Mouse (Mus musculus): ENCODE measurements at regions not wholly inside any gene's neighbourhood (a gene's known extent, or its start where the extent isn't known, plus 50 kb on each side); places are given as distances from the start of the nearest gene placed in this dataset. TPM values are rescaled to one million over a fixed set of nuclear protein-coding genes. Genes with fewer than 3 reads are reported as not detected.

DNA sequence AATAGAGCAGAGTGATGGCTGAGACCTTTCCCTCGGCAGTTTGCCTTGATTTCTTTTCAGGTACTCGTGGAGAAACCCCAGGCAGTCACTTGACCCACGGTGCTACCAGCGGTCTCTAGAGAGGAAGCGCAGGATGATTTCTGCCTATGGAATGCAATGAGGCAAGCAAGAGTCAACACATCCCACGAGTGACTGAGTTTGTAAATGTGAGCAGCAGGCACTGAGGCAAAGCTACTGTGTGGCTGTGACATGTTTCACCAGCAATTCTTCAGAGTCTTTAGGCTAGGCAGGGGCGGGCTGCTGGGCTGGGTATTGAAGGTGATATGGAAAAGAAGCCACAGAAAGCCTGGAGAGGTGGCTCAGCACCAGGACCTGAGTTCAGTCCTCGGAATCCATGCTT, 187.4 kb upstream of the BB014433 start:
- no peaks in the 10 kb centered on the region for H3K9me3 ChIP-seq
- H3K36me3 ChIP-seq, result no peaks in the 10 kb centered on the region
- no peak overlapping the region for H3K27ac ChIP-seq
- no peak for ATAC-seq (ENCODE audit: insufficient number of reproducible peaks, insufficient read depth, low FRiP score, low TSS enrichment)
- H3K4me1 ChIP-seq, result no peaks in the 10 kb centered on the region
- no peak overlapping the region for H3K4me2 ChIP-seq (replicated peaks)
- H3K9ac ChIP-seq, result no peak overlapping the region
- WGBS, result 58% methylated on average over 8 of the region's 8 CpGs
- no peak overlapping the region for H3K4me3 ChIP-seq
- no peaks in the 10 kb centered on the region for H3K27me3 ChIP-seq

DNA sequence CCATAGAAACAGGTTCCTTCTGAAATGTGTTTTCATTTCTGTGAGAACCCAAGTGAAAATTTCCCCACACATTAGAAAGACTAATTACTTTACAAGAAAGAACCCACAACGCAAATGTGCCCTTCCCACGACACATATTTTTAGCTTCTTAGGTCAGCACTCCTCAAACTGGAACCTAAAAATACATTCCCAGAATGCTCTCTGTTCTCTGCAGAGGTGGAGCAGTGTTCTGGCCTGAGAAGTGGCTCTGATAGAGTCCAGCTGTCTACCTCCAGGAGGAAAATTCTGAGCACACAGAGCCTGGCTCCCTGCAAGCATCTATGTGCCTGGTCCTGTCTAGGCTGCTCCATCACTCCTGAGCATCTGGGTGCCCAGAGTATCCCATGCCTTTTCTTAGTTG, 184.3 kb upstream of the BB014433 start:
- Histone ChIP-seq H3K4me1 (no peaks in the 10 kb centered on the region), H3K27me3 (no peaks in the 10 kb centered on the region), H3K27ac (no peak overlapping the region), H3K4me2 (replicated peaks) (no peak overlapping the region), H3K9me3 (no peaks in the 10 kb centered on the region), H3K36me3 (no peaks in the 10 kb centered on the region), H3K9ac (no peak overlapping the region), H3K4me3 (no peak overlapping the region)
- WGBS, result 85% methylated on average over 2 of the region's 2 CpGs
- ATAC-seq (ENCODE audit: insufficient number of reproducible peaks, insufficient read depth, low FRiP score, low TSS enrichment), result no peak

GRCm38 (mm10) chr8:15221211-15221912, 175.5 kb upstream of the BB014433 start:
- no peak overlapping the region for H3K27ac ChIP-seq
- H3K4me3 ChIP-seq, result no peak overlapping the region
- ATAC-seq (ENCODE audit: insufficient number of reproducible peaks, insufficient read depth, low FRiP score, low TSS enrichment), result no peak
- H3K4me2 ChIP-seq (replicated peaks), result no peak overlapping the region
- H3K9ac ChIP-seq, result no peak overlapping the region
- no peaks in the 10 kb centered on the region for H3K36me3 ChIP-seq
- H3K27me3 ChIP-seq, result no peaks in the 10 kb centered on the region
- H3K4me1 ChIP-seq, result no peaks in the 10 kb centered on the region
- no peaks in the 10 kb centered on the region for H3K9me3 ChIP-seq
- WGBS, result 39% methylated on average over 13 of the region's 13 CpGs

GRCm38 (mm10) chr8:15209856-15210521, 164.1 kb upstream of the BB014433 start:
- Histone ChIP-seq H3K27me3 (no peaks in the 10 kb centered on the region), H3K4me1 (no peaks in the 10 kb centered on the region), H3K9ac (no peak overlapping the region), H3K27ac (no peak overlapping the region), H3K4me3 (no peak overlapping the region), H3K4me2 (replicated peaks) (no peak overlapping the region), H3K9me3 (no peaks in the 10 kb centered on the region), H3K36me3 (no peaks in the 10 kb centered on the region)
- WGBS, result 82% methylated on average over 6 of the region's 6 CpGs
- ATAC-seq (ENCODE audit: insufficient number of reproducible peaks, insufficient read depth, low FRiP score, low TSS enrichment), result no peak

DNA sequence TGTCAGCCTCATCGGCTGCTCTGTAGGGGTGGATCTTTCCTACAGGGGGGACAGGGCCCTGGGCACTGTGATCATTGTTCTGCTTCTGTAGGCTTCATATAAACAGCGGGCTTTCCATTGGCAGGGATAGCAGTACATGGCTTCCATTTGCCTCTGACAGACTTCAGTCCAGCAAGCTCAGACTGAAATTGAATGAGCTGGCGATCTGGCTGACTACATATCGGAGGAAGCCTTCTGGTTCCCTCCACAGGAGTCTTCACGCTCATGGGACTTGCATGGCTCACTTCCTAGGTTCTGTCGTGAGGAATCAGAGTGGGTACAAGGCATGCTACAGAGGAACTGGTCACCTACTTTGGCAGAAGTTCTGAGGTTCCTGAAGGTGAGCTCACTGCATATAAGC, 155.7 kb upstream of the BB014433 start:
- Histone ChIP-seq H3K4me1 (no peaks in the 10 kb centered on the region), H3K9me3 (no peaks in the 10 kb centered on the region), H3K4me2 (replicated peaks) (no peak overlapping the region), H3K27ac (no peak overlapping the region), H3K9ac (no peak overlapping the region), H3K27me3 (no peaks in the 10 kb centered on the region), H3K36me3 (no peaks in the 10 kb centered on the region), H3K4me3 (no peak overlapping the region)
- ATAC-seq (ENCODE audit: insufficient number of reproducible peaks, insufficient read depth, low FRiP score, low TSS enrichment), result no peak
- WGBS, result 85% methylated on average over 6 of the region's 6 CpGs

- Histone ChIP-seq H3K4me1 (no peaks in the 10 kb centered on the region), H3K36me3 (no peaks in the 10 kb centered on the region), H3K4me2 (replicated peaks) (no peak overlapping the region), H3K27me3 (no peaks in the 10 kb centered on the region), H3K9ac (no peak overlapping the region), H3K27ac (no peak overlapping the region), H3K9me3 (no peaks in the 10 kb centered on the region), H3K4me3 (no peak overlapping the region)
- WGBS, result 66% methylated on average over 3 of the region's 3 CpGs
- ATAC-seq (ENCODE audit: insufficient number of reproducible peaks, insufficient read depth, low FRiP score, low TSS enrichment), result no peak
Observed at GRCm38 (mm10) chr8:15190708-15191107, 144.8 kb upstream of the BB014433 start.

DNA sequence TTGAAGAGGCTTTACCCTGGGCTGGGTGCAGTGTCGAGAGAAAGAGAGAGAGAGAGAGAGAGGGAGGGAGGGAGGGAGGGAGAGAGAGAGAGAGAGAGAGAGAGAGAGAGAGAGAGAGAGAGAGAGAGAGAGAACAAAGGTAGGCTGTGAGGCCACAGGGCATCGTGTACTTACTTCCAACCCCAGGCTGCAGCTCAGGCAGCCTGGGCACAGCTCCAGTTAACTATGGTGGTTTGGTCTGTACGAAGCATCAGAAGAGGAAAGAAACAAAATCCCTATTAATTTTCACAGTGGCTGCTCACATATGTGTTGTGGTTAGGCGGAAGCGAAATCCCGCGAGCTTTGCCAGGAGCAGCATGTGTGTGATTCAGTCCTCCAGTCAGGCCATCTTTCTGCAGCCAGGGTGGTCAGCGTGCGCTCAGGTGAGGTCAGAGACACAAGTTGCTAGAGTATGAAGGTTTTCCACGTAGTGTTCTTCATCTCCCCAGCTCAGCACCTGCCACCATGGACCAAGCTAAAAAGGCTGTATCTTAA, 143.3 kb upstream of the BB014433 start:
- Histone ChIP-seq H3K9me3 (no peaks in the 10 kb centered on the region), H3K36me3 (no peaks in the 10 kb centered on the region), H3K4me1 (no peaks in the 10 kb centered on the region), H3K27ac (no peak overlapping the region), H3K9ac (no peak overlapping the region), H3K4me2 (replicated peaks) (0 out of 2 replicates have a peak overlapping the region, but pooled peaks have one; percentile 7), H3K4me3 (no peak overlapping the region), H3K27me3 (no peaks in the 10 kb centered on the region)
- ATAC-seq (ENCODE audit: insufficient number of reproducible peaks, insufficient read depth, low FRiP score, low TSS enrichment), result no peak
- 32% methylated on average over 10 of the region's 10 CpGs for WGBS

Small RNA genes in the stretch of these regions (microRNA-seq; reads per million reads assigned to microRNA genes)
- gene Gm25255 (not detected), gene Gm25871 (not detected)
